Mouse (Mus musculus): ENCODE measurements around the gene Spag16. TPM values are rescaled to one million over a fixed set of nuclear protein-coding genes. Genes with fewer than 3 reads are reported as not detected.
"Not testable (repeated sequence)": the region's sequence is repeated elsewhere in the genome, so short reads cannot be mapped to it uniquely, and the experiment has no call there.

Spag16 gene
- polyA plus RNA-seq, 1 experiment from 2014 or later: 2.4 TPM

- Histone ChIP-seq H3K27ac (replicated peaks; ENCODE audit: low read depth, low read length) (no peak overlapping the region), H3K27me3 (replicated peaks; ENCODE audit: control insufficient read depth, insufficient read depth, low read length) (no peaks in the 10 kb centered on the region), H3K4me3 (ENCODE audit: low read depth, low read length) (no peak overlapping the region), H3K4me1 (ENCODE audit: control insufficient read depth, insufficient read depth, low read length) (no peaks in the 10 kb centered on the region), H3K9me3 (ENCODE audit: control insufficient read depth, low read length) (no peaks in the 10 kb centered on the region), H3K9ac (ENCODE audit: low read depth, low read length) (no peak overlapping the region), H3K36me3 (ENCODE audit: control insufficient read depth, insufficient read depth, low read length) (no peaks in the 10 kb centered on the region), H3K4me2 (ENCODE audit: low read depth, low read length) (no peak overlapping the region)
- DNase-seq (ENCODE audit: low spot score) (peak; percentile 83), ATAC-seq (ENCODE audit: low read depth) (no peak)
- 60% methylated on average over 7 of the region's 7 CpGs for WGBS
Observed at GRCm38 (mm10) chr1:69828872-69829479, 2.2 kb downstream of the Spag16 start.

DNA sequence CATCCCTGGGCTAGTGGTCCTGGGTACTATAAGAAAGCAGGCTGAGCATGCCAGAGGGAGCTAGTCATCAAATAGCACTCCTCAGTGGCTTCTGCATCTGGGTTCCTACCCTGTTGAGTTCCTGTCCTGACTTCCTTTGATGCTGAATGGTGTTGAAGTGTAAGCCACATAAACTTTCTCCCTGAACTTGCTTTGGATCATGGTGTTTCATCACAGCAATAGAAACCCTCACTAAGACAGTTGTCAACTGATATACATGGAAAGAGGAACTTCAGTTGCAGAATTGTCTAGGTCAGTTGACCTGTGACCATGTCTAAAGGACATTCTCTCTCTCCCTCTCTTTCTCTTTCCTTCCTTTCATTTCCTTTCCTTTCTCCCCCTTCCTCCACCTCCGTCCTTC, 3.8 kb downstream of the Spag16 start:
- no peak overlapping the region for H3K9ac ChIP-seq (ENCODE audit: low read depth, low read length)
- H3K27me3 ChIP-seq (replicated peaks; ENCODE audit: control insufficient read depth, insufficient read depth, low read length): no peaks in the 10 kb centered on the region
- H3K27ac ChIP-seq (replicated peaks; ENCODE audit: low read depth, low read length): no peak overlapping the region
- no peak overlapping the region for H3K4me2 ChIP-seq (ENCODE audit: low read depth, low read length)
- no peaks in the 10 kb centered on the region for H3K4me1 ChIP-seq (ENCODE audit: control insufficient read depth, insufficient read depth, low read length)
- H3K4me3 ChIP-seq (ENCODE audit: low read depth, low read length): no peak overlapping the region
- no peak for ATAC-seq (ENCODE audit: low read depth)
- 95% methylated on average over 1 of the region's 1 CpGs for WGBS
- no peaks in the 10 kb centered on the region for H3K36me3 ChIP-seq (ENCODE audit: control insufficient read depth, insufficient read depth, low read length)
- no peaks in the 10 kb centered on the region for H3K9me3 ChIP-seq (ENCODE audit: control insufficient read depth, low read length)
- DNase-seq (ENCODE audit: low spot score): no peak

GRCm38 (mm10) chr1:69831002-69831401, 4.2 kb downstream of the Spag16 start:
- H3K36me3 ChIP-seq (ENCODE audit: control insufficient read depth, insufficient read depth, low read length): no peaks in the 10 kb centered on the region
- DNase-seq (ENCODE audit: low spot score) (no peak), ATAC-seq (ENCODE audit: low read depth) (no peak)
- no peak overlapping the region for H3K4me3 ChIP-seq (ENCODE audit: low read depth, low read length)
- H3K9me3 ChIP-seq (ENCODE audit: control insufficient read depth, low read length): no peaks in the 10 kb centered on the region
- H3K4me1 ChIP-seq (ENCODE audit: control insufficient read depth, insufficient read depth, low read length): no peaks in the 10 kb centered on the region
- no peak overlapping the region for H3K4me2 ChIP-seq (ENCODE audit: low read depth, low read length)
- 90% methylated on average over 2 of the region's 2 CpGs for WGBS
- H3K9ac ChIP-seq (ENCODE audit: low read depth, low read length): no peak overlapping the region
- no peak overlapping the region for H3K27ac ChIP-seq (replicated peaks; ENCODE audit: low read depth, low read length)
- H3K27me3 ChIP-seq (replicated peaks; ENCODE audit: control insufficient read depth, insufficient read depth, low read length): no peaks in the 10 kb centered on the region

DNA sequence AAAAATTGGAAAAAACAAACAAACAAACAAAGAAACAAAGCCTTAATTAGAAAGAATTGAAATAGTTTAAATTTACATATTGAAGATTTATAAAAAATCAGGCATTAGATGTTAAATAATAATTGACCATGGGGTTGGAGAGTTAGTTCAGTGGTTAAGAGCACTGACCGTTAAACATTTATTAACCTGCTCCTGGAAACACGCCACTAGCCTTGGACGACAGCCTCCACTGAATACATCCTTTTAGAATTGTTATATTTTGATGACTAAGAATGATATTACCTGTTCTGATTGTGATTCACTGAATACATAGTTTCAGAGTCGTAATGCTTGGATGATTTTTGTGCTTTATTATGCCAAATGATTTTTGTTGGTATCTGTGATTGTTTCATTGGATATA, 6.7 kb downstream of the Spag16 start:
- not testable (repeated sequence) for DNase-seq (ENCODE audit: low spot score); H3K9ac ChIP-seq (ENCODE audit: low read depth, low read length); H3K27ac ChIP-seq (replicated peaks; ENCODE audit: low read depth, low read length); H3K36me3 ChIP-seq (ENCODE audit: control insufficient read depth, insufficient read depth, low read length); H3K27me3 ChIP-seq (replicated peaks; ENCODE audit: control insufficient read depth, insufficient read depth, low read length); H3K9me3 ChIP-seq (ENCODE audit: control insufficient read depth, low read length); ATAC-seq (ENCODE audit: low read depth); H3K4me1 ChIP-seq (ENCODE audit: control insufficient read depth, insufficient read depth, low read length); H3K4me3 ChIP-seq (ENCODE audit: low read depth, low read length); H3K4me2 ChIP-seq (ENCODE audit: low read depth, low read length)
- 87% methylated on average over 4 of the region's 4 CpGs for whole genome bisulfite sequencing

GRCm38 (mm10) chr1:69853436-69853835, 26.7 kb downstream of the Spag16 start:
- H3K4me1 ChIP-seq (ENCODE audit: control insufficient read depth, insufficient read depth, low read length): no peaks in the 10 kb centered on the region
- no peaks in the 10 kb centered on the region for H3K9me3 ChIP-seq (ENCODE audit: control insufficient read depth, low read length)
- no peaks in the 10 kb centered on the region for H3K27me3 ChIP-seq (replicated peaks; ENCODE audit: control insufficient read depth, insufficient read depth, low read length)
- H3K9ac ChIP-seq (ENCODE audit: low read depth, low read length): no peak overlapping the region
- peak; percentile 12 for DNase-seq (ENCODE audit: low spot score)
- H3K27ac ChIP-seq (replicated peaks; ENCODE audit: low read depth, low read length): no peak overlapping the region
- no peak overlapping the region for H3K4me3 ChIP-seq (ENCODE audit: low read depth, low read length)
- H3K36me3 ChIP-seq (ENCODE audit: control insufficient read depth, insufficient read depth, low read length): no peaks in the 10 kb centered on the region
- ATAC-seq (ENCODE audit: low read depth): no peak
- 71% methylated on average over 7 of the region's 7 CpGs for WGBS
- H3K4me2 ChIP-seq (ENCODE audit: low read depth, low read length): no peak overlapping the region

DNA sequence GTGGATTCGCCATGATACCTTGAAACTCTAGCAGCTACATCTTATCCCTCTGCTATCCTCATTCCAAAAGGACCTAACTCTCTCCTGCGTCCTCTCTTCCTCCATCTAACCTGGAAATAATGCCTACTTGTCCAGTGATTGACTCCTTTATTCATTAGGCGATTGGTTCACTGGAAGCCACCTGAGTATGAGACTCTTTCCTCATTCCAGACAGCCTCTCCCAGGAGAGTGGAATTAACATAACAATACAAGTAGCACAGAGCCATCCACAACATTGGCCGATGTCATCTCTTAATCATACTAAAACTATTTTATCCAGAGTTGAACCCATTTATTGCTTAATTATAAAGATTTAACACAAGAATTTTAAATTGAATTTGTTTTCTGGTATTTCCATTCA, 41.0 kb downstream of the Spag16 start:
- Histone ChIP-seq H3K9ac (ENCODE audit: low read depth, low read length) (no peak overlapping the region), H3K36me3 (ENCODE audit: control insufficient read depth, insufficient read depth, low read length) (no peaks in the 10 kb centered on the region), H3K4me3 (ENCODE audit: low read depth, low read length) (no peak overlapping the region), H3K27ac (replicated peaks; ENCODE audit: low read depth, low read length) (no peak overlapping the region), H3K4me1 (ENCODE audit: control insufficient read depth, insufficient read depth, low read length) (no peaks in the 10 kb centered on the region), H3K4me2 (ENCODE audit: low read depth, low read length) (no peak overlapping the region), H3K9me3 (ENCODE audit: control insufficient read depth, low read length) (no peaks in the 10 kb centered on the region), H3K27me3 (replicated peaks; ENCODE audit: control insufficient read depth, insufficient read depth, low read length) (no peaks in the 10 kb centered on the region)
- WGBS: 85% methylated on average over 4 of the region's 4 CpGs
- ATAC-seq (ENCODE audit: low read depth): no peak
- DNase-seq (ENCODE audit: low spot score): no peak

GRCm38 (mm10) chr1:69956606-69957005, 129.8 kb downstream of the Spag16 start:
- peak; percentile 26 for DNase-seq (ENCODE audit: low spot score)

GRCm38 (mm10) chr1:69996874-69997273, 170.1 kb downstream of the Spag16 start:
- no peak overlapping the region for H3K27ac ChIP-seq (replicated peaks; ENCODE audit: low read depth, low read length)
- no peaks in the 10 kb centered on the region for H3K27me3 ChIP-seq (replicated peaks; ENCODE audit: control insufficient read depth, insufficient read depth, low read length)
- H3K4me2 ChIP-seq (ENCODE audit: low read depth, low read length): no peak overlapping the region
- no peaks in the 10 kb centered on the region for H3K4me1 ChIP-seq (ENCODE audit: control insufficient read depth, insufficient read depth, low read length)
- ATAC-seq (ENCODE audit: low read depth) (no peak), DNase-seq (ENCODE audit: low spot score) (peak; percentile 9)
- no peaks in the 10 kb centered on the region for H3K36me3 ChIP-seq (ENCODE audit: control insufficient read depth, insufficient read depth, low read length)
- H3K9ac ChIP-seq (ENCODE audit: low read depth, low read length): no peak overlapping the region
- no peak overlapping the region for H3K4me3 ChIP-seq (ENCODE audit: low read depth, low read length)
- no peaks in the 10 kb centered on the region for H3K9me3 ChIP-seq (ENCODE audit: control insufficient read depth, low read length)

More at GRCm38 (mm10) chr1:69956606-69957005, 129.8 kb downstream of the Spag16 start:
- H3K36me3 ChIP-seq (ENCODE audit: control insufficient read depth, insufficient read depth, low read length): no peaks in the 10 kb centered on the region
- no peak overlapping the region for H3K4me2 ChIP-seq (ENCODE audit: low read depth, low read length)
- no peaks in the 10 kb centered on the region for H3K4me1 ChIP-seq (ENCODE audit: control insufficient read depth, insufficient read depth, low read length)
- ATAC-seq (ENCODE audit: low read depth): no peak
- H3K27me3 ChIP-seq (replicated peaks; ENCODE audit: control insufficient read depth, insufficient read depth, low read length): no peaks in the 10 kb centered on the region
- H3K4me3 ChIP-seq (ENCODE audit: low read depth, low read length): no peak overlapping the region
- no peaks in the 10 kb centered on the region for H3K9me3 ChIP-seq (ENCODE audit: control insufficient read depth, low read length)
- H3K9ac ChIP-seq (ENCODE audit: low read depth, low read length): no peak overlapping the region
- 40% methylated on average over 3 of the region's 3 CpGs for WGBS
- H3K27ac ChIP-seq (replicated peaks; ENCODE audit: low read depth, low read length): no peak overlapping the region

DNA sequence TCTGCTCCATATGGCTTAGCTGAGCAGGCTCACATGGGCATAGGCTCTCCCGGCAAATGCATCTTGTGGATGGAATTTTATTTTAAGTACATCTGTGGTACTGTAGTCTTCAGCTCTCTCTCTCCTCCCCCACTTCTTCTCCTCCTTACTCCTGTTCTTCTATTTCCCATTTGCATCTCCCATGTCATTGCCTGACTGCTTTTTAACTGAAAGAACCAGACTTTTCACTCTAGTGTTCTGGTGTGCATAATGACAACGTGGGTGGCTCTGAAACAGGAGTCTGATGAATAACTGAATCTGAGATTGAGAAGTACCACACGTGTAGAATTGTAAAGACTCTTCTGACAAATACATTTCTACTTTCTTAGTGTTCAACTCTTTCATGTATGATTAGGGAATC, 186.2 kb downstream of the Spag16 start:
- H3K4me3 ChIP-seq (ENCODE audit: low read depth, low read length): no peak overlapping the region
- no peaks in the 10 kb centered on the region for H3K9me3 ChIP-seq (ENCODE audit: control insufficient read depth, low read length)
- DNase-seq (ENCODE audit: low spot score) (no peak), ATAC-seq (ENCODE audit: low read depth) (no peak)
- no peaks in the 10 kb centered on the region for H3K27me3 ChIP-seq (replicated peaks; ENCODE audit: control insufficient read depth, insufficient read depth, low read length)
- H3K4me2 ChIP-seq (ENCODE audit: low read depth, low read length): no peak overlapping the region
- 70% methylated on average over 3 of the region's 3 CpGs for WGBS
- no peak overlapping the region for H3K27ac ChIP-seq (replicated peaks; ENCODE audit: low read depth, low read length)
- H3K36me3 ChIP-seq (ENCODE audit: control insufficient read depth, insufficient read depth, low read length): no peaks in the 10 kb centered on the region
- no peaks in the 10 kb centered on the region for H3K4me1 ChIP-seq (ENCODE audit: control insufficient read depth, insufficient read depth, low read length)
- H3K9ac ChIP-seq (ENCODE audit: low read depth, low read length): no peak overlapping the region

Data from embryonic facial prominence, embryonic 14.5 days (tissue).